Mouse (Mus musculus) ES-Bruce4 (cell line): ENCODE measurements at regions not wholly inside any gene's neighbourhood (a gene's known extent, or its start where the extent isn't known, plus 50 kb on each side); places are given as distances from the start of the nearest gene placed in this dataset.

Source experiments
- CTCF ChIP-seq: IDR thresholded peaks from one replicate; pipeline ENCODE4 v1.8.1; 2011; ENCODE audit warnings: low read depth, low read length
- EP300 ChIP-seq: IDR thresholded peaks from 2 replicates; pipeline ENCODE4 v1.6.1; 2011; ENCODE audit warnings: low read depth, low read length; ENCODE audit not compliant: insufficient read depth
- POLR2A ChIP-seq: IDR thresholded peaks from one replicate; pipeline ENCODE4 v1.8.1; 2011; ENCODE audit warnings: low read length; ENCODE audit not compliant: insufficient read depth

DNA sequence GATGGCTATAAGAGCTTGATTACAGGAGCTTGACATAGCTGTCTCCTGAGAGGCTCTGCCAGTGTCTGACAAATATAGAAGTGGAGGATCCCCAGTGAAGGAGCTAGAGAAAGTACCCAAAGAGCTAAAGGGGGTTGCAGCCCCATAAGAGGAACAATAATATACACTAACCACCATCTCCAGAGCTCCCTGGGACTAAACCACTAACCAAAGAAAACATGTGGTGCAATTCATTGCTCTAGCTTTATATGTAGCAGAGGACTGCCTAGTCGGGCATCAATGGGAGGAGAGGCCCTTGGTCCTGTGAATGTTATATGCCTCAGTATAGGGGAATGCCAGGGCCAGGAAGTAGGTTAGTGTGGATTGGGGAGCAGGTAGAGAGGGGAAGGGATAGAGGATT lies 635.0 kb upstream of the Sel1l start:
- TF ChIP-seq CTCF, result no peak
- TF ChIP-seq EP300, result no peak
- no peak for TF ChIP-seq POLR2A
